Mouse (Mus musculus) heart, postnatal 25 days (tissue): ENCODE results near the gene Dtd1. TPM values are rescaled to one million over a fixed set of nuclear protein-coding genes. Genes with fewer than 3 reads are reported as not detected.

Source experiments
- DNase-seq: peaks from one replicate; pipeline ENCODE4 v3.0.0; 2022; ENCODE audit warnings: low spot score
- intact Hi-C: fragments of 180-260 bp; cut with DNase I; formaldehyde crosslinking; loops from one replicate; pipeline ENCODE4 v1.15.1; 2025
- total RNA-seq, 2 experiments: library from RNA; stranded (reverse); gene quantifications; 2 replicates each; pipeline ENCODE4 v1.2.3; 2021

Gene Dtd1
- total RNA-seq, 2 experiments from 2014 or later, result 10.9 to 11.2 TPM

GRCm38 (mm10) chr2:144755016-144755415, 155.3 kb downstream of the Dtd1 start:
- intact Hi-C loops, result no loop called here
- DNase-seq, result no peak

DNA sequence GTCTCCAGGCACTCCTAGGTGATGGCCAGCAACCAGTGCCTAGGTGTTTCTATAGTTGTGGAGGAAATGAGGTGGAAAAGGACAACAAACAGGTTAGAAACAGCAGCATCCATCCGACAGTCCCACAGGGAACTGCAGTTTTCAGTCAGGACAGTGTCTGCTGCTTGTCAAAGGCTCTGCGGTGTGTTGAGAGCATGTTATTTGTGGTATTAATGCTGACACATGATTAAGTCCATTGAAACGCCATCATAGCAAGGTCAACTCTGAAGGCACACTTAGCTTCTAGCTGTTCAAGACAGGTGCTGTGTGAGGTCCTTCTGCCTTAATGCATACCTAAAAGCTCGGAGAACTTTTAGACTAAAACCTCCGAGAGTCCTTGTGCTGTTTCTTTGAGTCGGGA, 161.0 kb downstream of the Dtd1 start:
- no peak for DNase-seq
- intact Hi-C loops, result no loop called here

DNA sequence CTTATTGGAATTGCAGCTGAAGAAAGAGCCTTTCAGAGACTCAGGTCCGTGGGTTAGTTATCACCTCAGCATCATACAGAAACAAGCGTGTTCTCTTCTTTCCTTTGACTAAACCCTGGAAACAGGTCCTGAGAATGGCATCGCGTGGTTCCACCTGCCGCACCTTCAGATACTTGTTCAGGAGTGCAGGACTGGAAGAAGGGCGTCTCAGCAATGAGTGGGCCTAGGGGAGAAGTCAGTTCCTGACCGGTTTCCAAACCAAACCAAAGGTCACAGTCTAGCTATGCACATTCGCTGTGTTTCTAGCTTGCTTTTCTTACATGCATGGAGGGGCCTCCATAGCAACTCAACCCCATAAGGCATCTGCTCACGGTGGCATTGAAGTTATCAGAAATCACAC, 164.0 kb downstream of the Dtd1 start:
- intact Hi-C loops, result no loop called here
- no peak for DNase-seq

DNA sequence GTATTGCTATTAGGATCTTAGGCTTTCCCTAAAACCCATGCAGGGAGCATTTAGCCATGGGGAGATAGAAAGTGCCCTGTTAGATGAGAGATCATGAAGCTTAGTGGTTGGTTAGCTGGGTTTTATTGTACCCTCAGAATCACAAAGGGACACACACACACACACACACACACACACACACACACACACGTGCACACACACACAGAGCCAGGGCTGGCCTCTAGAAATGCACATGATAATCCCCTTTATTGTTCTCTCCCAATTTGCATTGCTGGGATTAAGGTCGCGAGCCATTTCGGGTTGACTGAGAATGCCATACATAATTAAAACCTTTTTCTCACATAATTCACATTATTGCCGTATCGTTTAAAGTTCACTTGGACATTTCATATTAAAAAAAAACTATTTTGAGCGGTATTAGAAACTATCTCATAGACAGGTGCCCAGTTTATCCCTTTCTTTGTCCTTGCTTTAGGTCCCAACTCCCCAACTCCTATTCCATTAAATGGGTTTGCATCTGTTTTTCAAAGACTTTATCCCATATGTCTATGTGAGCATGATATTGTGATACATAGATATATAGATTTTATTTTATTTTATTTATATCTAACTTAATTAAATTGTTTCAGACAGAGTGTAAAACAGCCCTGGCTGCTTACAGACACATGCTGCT, 164.6 kb downstream of the Dtd1 start:
- intact Hi-C loops, result no loop called here

DNA sequence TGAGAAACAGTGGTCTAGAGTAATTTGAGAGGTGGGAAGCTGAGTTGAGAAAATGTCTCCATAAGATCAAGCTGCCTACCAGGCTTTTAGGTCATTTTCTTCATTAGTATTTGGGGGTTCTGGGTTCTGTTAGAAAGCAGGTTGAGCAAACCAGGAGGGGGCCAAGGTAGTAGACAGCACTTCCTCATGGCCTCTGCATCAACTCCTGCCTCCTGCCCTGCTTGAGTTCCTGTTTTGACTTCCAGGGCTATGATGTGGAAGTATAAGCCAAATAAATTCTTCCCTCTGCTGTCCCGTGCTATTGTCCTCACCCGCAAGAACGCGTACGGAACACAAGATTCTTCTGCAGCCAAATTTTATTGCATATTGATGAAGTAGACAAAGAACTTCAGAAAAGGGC, 165.5 kb downstream of the Dtd1 start:
- no peak for DNase-seq
- intact Hi-C loops, result no loop called here

More for the DNA sequence above, 164.6 kb downstream of the Dtd1 start:
- DNase-seq, result no peak

DNA sequence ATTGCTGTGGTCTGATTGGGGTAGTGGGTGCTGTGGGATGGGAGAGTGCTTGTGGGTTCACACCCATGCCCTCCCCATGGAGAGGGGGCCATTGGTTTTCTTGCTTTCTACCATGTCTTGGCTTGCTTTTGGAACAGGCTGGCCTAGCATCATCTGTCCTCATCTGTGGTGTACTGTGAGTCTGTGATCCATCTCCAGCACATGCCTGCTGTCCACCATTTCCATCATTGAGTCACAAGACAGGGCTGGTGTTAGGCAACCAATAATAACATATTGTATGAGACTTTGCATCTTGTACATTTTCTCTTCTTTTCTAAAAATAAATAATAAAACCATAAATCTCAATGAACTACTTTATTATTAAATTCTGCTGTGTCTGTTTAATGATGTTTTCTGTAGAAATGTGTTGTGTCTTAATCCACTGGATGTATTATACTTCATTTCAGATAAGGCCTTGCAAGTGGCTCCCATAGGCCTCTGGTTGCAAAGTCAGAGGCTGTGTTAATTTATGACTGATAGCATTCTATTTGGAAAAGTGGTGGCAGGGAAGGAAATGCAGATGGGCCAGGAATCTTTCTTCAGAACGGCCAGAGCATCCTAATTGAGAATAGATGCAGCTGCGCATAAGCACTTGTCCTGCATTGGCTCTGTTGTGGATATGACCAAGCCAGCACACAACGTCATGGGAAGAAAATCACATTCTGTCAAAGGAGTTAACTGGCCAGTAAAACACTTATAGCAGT, 168.8 kb downstream of the Dtd1 start:
- intact Hi-C loops, result no loop called here
- DNase-seq, result no peak

DNA sequence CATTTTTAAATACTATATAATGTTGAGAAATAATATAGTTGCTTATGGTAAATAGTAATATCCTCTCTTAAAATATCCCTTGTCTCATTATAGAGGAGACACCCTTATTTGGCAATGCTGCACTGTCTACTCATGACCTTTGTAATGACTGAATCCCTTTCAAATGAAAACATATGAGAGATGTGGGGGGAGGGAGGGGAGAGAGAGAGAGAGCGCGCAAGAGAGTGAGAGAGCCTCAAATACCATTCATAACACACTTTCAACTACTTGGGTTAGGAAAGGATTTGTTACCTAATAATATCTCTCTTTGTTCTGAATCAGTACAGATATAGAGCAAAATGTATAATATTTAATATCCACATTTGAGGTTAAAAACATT, 169.4 kb downstream of the Dtd1 start:
- DNase-seq, result no peak
- intact Hi-C loops, result no loop called here

DNA sequence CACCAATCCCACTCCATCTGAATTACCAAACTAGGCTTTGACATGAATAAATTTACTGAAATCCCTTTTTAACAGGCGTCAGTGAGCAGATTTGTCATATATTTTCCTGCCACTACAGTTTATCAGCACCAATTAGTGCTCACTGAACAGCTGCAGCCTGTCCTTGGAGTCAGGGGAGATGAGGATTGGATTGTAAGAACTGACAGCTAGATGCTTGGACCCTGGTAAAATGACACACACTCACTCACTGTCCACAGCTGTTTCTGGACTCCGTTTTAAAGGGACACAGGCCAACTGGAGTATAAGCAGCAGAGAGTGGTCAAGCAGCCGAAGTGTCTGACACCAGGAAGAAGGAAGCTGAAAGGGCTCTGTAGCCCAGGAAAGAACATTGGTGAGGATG, 169.9 kb downstream of the Dtd1 start:
- intact Hi-C loops, result no loop called here
- DNase-seq, result no peak

DNA sequence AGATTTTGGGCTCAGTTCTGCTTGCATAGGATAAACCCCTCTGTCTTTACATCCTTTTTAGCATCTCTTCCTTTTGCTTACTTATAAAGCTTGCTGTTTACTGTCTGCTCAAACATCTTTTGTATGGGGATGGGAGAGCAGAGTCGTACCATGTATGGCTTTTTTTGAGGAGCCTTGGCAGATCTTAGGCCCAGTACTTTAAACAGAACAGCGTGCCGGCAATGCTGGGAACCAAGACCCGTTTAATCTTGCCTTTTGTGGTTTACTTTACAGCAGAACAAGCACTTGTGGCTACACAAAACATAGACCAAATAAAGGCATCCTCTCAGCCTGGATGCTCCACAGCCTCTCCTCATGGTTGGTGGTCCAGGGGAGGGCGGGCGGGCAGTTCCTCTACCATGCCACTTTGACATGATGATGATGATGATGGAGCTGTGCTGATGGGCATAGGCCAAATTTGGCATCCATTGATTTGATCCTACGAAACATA, 170.8 kb downstream of the Dtd1 start:
- intact Hi-C loops, result no loop called here
- DNase-seq, result no peak

DNA sequence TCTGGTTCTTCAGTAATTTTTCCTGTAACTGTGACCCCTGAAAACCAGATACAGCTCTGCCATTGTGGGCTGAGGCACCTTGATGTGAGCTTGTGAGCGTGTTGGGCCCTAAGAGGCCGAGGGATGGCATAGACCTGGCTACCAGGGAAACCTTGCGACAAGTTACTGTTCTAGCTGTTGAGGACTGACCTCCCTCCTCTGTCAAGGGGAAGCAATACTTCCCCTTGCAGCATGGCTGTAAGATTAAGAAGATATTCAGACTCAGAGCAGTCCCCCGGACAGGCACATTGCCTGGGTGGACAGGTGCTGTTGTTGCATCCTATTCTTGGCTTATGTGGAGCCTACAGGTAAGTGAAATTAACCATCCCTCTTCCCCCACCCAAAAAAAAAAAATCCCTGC, 172.1 kb downstream of the Dtd1 start:
- intact Hi-C loops, result no loop called here
- no peak for DNase-seq

DNA sequence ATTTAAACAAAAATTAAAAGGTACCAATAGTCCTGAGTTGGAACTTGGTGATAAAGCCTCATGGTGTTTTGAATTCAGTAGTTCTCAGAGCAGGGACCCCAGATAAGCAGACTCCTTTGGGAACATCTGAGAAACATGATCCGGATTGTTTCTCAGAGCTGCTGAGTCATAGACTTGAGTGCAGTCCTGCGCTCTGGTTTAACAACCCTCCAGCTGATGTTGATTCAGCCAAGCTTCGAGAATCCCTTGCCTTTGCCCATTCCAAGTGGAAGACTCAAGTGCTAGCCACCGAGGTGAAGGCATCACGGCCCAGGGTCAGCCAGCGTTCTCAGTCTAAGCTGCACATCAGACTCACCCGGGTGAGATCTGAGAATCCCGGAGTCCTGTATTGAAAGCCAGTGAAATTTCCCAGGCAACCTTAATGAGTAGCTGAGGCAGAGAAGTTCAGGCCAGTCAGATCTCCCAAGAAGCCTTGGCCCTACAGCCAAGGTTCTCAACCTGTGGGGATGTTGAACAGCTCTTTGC, 175.0 kb downstream of the Dtd1 start:
- intact Hi-C loops, result no loop called here
- no peak for DNase-seq

DNA sequence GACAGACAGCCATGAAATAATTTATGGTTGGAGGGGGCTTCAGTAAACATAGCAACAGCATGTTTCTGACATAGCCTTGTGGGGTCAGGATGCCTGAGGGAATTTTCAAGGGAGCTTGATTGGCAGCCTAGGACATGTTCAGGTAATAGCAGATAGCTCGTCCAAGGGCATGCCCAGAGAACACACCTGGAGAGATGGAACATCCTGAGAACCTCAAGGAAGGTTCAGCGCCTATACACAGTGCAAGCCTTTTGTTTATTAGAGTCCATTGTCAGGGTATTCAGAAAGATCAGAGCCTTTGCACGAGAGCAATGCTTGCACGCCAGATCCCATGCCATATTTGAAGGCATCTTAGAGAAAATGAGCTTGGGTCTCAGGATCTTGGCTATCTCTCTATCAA, 175.9 kb downstream of the Dtd1 start:
- DNase-seq, result no peak

DNA sequence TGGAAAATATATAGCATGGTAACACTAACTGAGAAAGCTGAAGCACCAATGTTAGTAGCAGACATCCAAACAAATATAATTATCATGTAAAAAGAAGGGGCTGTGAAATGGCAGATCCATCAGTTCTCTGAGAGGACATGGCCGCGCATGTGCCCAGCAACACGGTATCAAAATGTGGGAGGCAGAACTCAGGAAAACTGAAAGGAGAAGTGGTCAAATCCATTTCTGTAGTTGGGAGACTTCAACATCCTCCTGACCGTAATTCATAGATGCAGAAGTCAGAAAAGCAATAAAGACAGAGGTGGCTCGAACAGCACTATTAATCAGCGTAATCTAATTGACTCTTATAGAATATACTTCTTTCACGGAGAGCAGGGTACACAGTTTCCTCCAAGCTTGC, 179.6 kb downstream of the Dtd1 start:
- no peak for DNase-seq
- intact Hi-C loops, result no loop called here

More for the DNA sequence above, 175.9 kb downstream of the Dtd1 start:
- intact Hi-C loops, result no loop called here

- no peak for DNase-seq
- intact Hi-C loops, result no loop called here
These were observed 181.0 kb downstream of the Dtd1 start for GRCm38 (mm10) chr2:144780731-144781130.

DNA sequence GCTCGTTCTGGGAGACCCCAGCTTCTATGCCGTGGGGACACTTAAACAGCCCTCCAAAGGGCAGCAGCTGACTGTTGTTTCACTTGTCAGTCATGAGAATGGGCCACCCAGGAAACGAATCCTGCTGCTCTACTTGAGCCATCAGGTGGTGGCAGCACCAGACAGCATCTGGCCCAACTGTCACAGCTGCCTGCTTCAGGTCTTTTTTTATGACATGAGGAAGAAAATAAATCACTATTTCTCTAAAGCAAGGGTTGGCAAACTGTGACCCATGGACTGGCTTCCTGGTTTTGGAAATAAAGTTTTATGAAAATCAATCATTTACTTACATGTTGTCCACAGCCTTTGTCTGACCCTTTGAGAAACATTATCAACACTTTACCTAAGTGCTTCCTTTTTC, 182.2 kb downstream of the Dtd1 start:
- intact Hi-C loops, result no loop called here
- DNase-seq, result no peak

DNA sequence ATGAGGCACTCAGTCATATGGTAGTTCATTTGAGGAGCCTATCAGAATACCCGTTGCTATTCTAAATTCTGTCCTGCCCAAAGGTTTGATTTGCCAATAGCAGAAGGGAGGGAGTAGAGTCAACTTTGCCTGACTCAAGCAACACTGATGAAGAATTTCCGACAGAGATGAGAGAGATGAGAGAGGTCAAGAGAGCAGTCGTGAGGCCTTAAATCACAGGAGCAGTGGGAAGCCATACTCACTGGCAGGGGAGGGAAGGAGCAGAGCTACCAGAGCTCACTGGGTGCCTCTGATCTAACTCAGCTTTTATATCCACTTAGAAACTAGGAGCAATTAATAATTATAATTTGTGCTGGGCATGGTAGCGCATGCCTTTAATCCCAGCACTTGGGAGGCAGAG, 182.8 kb downstream of the Dtd1 start:
- no peak for DNase-seq
- intact Hi-C loops, result no loop called here

DNA sequence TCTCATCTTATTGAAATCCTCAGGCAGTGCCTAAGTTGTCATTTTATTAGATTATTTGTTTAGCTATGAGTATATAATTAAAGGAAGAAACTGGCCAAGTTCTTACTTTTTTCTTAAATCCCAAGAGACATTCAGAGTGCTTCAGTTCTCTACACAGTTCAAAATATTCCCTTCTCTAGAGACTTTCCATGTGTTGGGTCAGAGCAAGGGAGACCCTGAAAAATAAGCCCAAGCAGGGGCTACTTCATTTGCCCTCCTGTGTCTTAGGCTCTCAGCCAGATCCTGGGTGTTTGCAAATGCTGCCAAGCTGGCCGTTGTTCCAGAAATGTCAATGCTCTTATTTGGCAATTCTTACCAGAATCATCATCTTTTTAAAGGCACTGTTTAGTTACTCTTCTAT, 183.5 kb downstream of the Dtd1 start:
- intact Hi-C loops, result no loop called here
- no peak for DNase-seq

DNA sequence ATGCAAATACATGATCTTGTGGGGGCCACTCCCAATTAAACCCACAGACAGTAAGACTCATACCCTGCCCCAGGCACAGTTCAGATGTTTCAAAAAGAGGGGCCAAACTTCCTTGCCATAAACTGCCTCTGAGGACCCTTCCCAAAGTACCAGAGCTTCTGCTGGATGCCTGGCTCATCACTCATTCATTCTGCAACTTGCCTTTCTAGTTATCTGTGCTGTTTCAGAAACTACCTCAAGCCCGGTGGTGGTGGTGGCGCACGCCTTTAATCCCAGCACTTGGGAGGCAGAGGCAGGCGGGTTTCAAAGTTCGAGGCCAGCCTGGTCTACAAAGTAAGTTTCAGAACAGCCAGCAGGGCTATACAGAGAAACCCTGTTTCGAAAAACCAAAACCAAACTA, 184.1 kb downstream of the Dtd1 start:
- no peak for DNase-seq
- intact Hi-C loops, result no loop called here

DNA sequence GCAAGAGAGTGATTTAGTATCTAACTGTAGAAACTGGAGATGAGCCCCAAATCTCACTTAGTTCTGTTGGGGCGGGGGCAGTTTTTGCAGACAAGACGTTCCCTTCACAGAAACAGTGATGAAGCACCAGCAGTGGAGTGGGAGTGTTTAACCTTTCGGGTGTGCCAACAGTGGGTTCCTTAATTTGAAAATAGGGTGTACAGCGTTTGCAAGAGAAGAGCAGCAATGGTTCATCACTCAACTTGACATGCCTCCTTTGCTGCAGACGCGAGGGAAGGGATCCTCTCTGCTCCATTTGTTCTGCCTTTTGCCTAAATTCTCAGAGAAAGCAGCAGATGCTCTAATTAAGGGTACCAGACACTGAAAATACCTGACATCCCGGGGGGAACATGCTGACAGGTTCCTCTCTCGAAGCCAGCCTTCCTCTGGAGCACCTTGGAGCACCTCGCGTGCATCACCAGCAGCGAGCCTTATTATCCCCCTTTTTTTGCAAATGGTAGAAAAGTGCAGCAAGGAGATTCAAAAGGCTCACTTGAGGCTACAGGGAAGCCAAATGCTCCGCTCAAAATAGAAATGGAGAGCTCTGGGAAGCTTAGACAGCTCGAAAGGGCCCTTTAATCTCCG, 192.1 kb downstream of the Dtd1 start:
- DNase-seq, result no peak
- intact Hi-C loops, result no loop called here

GRCm38 (mm10) chr2:144797515-144797914, 197.8 kb downstream of the Dtd1 start:
- no peak for DNase-seq
- intact Hi-C loops, result no loop called here
